8 mouse cellular contexts compared by ENCODE assay signal in the genomic region with DNA sequence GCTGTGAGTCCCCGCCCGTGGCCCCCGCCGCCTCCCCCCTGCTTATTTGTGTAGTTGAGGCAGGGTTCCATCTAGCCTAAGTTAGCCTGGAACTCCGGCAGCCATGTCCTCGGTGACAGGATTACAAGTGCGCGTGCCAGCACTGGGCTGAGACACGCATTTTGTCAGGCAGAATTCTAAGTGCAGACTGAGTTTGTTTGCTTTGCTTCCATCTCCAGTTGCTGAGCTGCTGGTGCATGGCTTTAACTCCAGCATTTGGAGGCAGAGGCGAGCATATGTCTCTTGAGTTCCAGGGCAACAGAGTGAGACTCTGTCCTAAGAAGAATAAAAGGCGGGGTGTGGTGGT. TPM values are rescaled to one million over a fixed set of nuclear protein-coding genes. Genes with fewer than 3 reads are reported as not detected.
DNase-seq lines count a peak whose midpoint lies in the region; ATAC-seq and TF ChIP-seq lines count a peak whose summit lies in the region.

No protein-coding gene starts in this region.

- peaks cover 2% of the 10 kb centered on the region for H3K4me1 ChIP-seq in bone marrow macrophage, adult 2 months (ENCODE audit: control insufficient read depth, insufficient read depth, low read length)
- peaks cover 24% of the 10 kb centered on the region for H3K4me1 ChIP-seq in hindbrain, embryonic 12.5 days
- peaks cover 21% of the 10 kb centered on the region for H3K4me1 ChIP-seq in midbrain, embryonic 13.5 days (replicated peaks)

- ATAC-seq in hindbrain, embryonic 12.5 days (ENCODE audit: low FRiP score): peak; percentile 12
- ATAC-seq in midbrain, embryonic 13.5 days: no peak

- TF ChIP-seq POLR2A in bone marrow macrophage, adult 2 months (IDR thresholded peaks at IDR 0.05; ENCODE audit: borderline replicate concordance, low read depth, low read length): no peak

- H3K27ac ChIP-seq in layer of hippocampus, adult 2 months: peak overlapping the region; percentile 93
- H3K27ac ChIP-seq in bone marrow macrophage, adult 2 months (ENCODE audit: insufficient read depth, low read depth, low read length): peak overlapping the region; percentile 73; the same call in 1 of the 2 replicates
- H3K27ac ChIP-seq in hindbrain, embryonic 12.5 days: peak overlapping the region; percentile 79
- peak overlapping the region; percentile 82 for H3K27ac ChIP-seq in midbrain, embryonic 13.5 days

- no peaks in the 10 kb centered on the region for H3K9me3 ChIP-seq in hindbrain, embryonic 12.5 days (replicated peaks)
- H3K9me3 ChIP-seq in midbrain, embryonic 13.5 days: no peaks in the 10 kb centered on the region

- 1% methylated on average over 11 of the region's 11 CpGs for WGBS in hindbrain, embryonic 12.5 days
- WGBS in midbrain, embryonic 13.5 days: 1% methylated on average over 11 of the region's 11 CpGs

- H3K36me3 ChIP-seq in hindbrain, embryonic 12.5 days: peaks cover 30% of the 10 kb centered on the region
- H3K36me3 ChIP-seq in midbrain, embryonic 13.5 days: peaks cover 28% of the 10 kb centered on the region

- peak overlapping the region; percentile 85 for H3K9ac ChIP-seq in hindbrain, embryonic 12.5 days
- peak overlapping the region; percentile 83 for H3K9ac ChIP-seq in midbrain, embryonic 13.5 days (replicated peaks)

- no peak for DNase-seq in layer of hippocampus, adult 2 months (ENCODE audit: low spot score in 2 of 2)
- DNase-seq in layer of hippocampus, adult 18-20 months (ENCODE audit: low spot score in 2 of 2): no peak
- DNase-seq in cerebellum, adult 9-10 months: no peak
- no peak for DNase-seq in B cell, adult 2 months
- DNase-seq in ovary, postnatal 36 days (ENCODE audit: low spot score): no peak

- H3K4me3 ChIP-seq in layer of hippocampus, adult 2 months: peak overlapping the region; percentile 74
- peak overlapping the region; percentile 83 for H3K4me3 ChIP-seq in bone marrow macrophage, adult 2 months (ENCODE audit: insufficient read depth, low read length)
- peak overlapping the region; percentile 77 for H3K4me3 ChIP-seq in hindbrain, embryonic 12.5 days
- H3K4me3 ChIP-seq in midbrain, embryonic 13.5 days (replicated peaks): peak overlapping the region; percentile 69

- H3K27me3 ChIP-seq in hindbrain, embryonic 12.5 days: no peaks in the 10 kb centered on the region
- no peaks in the 10 kb centered on the region for H3K27me3 ChIP-seq in midbrain, embryonic 13.5 days

- H3K4me2 ChIP-seq in hindbrain, embryonic 12.5 days (replicated peaks): peak overlapping the region; percentile 85
- peak overlapping the region; percentile 89 for H3K4me2 ChIP-seq in midbrain, embryonic 13.5 days (replicated peaks)

- no peak for TF ChIP-seq CTCF in layer of hippocampus, adult 2 months (conservative IDR thresholded peaks at IDR 0.05)
- no peak for TF ChIP-seq CTCF in bone marrow macrophage, adult 2 months (IDR thresholded peaks at IDR 0.05; ENCODE audit: low read depth, low read length)

RNA-seq across cellular contexts. Expression of a gene that starts 0.5 kb away (rescaled TPM):
- 10 to 100 TPM; 30.3 to 34.9 TPM for total RNA-seq in layer of hippocampus, adult 2 months (2021)
- total RNA-seq in layer of hippocampus, adult 18-20 months (2021): 10 to 100 TPM; 22.8 to 26.0 TPM
- 24.2 and 32.1 TPM in 2 replicates for polyA plus RNA-seq in bone marrow macrophage, adult 2 months (2012; ENCODE audit: insufficient read depth, insufficient read length, missing spikeins)
- 24.7 and 28.3 TPM in 2 replicates for polyA plus RNA-seq in hindbrain, embryonic 12.5 days (2016; fragmentation: Nextera tagmentation; extraction: Ambion mirVana)
- 20.2 and 26.9 TPM in 2 replicates for polyA plus RNA-seq in midbrain, embryonic 13.5 days (2015; fragmentation: Nextera tagmentation; extraction: Ambion mirVana)

RNA-seq across cellular contexts. Expression of a gene that starts 14.4 kb away (rescaled TPM):
- total RNA-seq in layer of hippocampus, adult 2 months (2021): 100 to 1,000 TPM; 345 to 350 TPM
- total RNA-seq in layer of hippocampus, adult 18-20 months (2021): 100 to 1,000 TPM; 356 to 365 TPM
- 568 and 618 TPM in 2 replicates for polyA plus RNA-seq in bone marrow macrophage, adult 2 months (2012; ENCODE audit: insufficient read depth, insufficient read length, missing spikeins)
- polyA plus RNA-seq in hindbrain, embryonic 12.5 days (2016; fragmentation: Nextera tagmentation; extraction: Ambion mirVana): 287 and 354 TPM in 2 replicates
- polyA plus RNA-seq in midbrain, embryonic 13.5 days (2015; fragmentation: Nextera tagmentation; extraction: Ambion mirVana): 382 and 387 TPM in 2 replicates

RNA-seq across cellular contexts. Expression of a gene that starts 36.8 kb away (rescaled TPM):
- total RNA-seq in layer of hippocampus, adult 2 months (2021): 1 to 10 TPM; 3.0 to 3.2 TPM
- total RNA-seq in layer of hippocampus, adult 18-20 months (2021): 1 to 10 TPM; 2.0 to 2.4 TPM
- not detected in 2 replicates for polyA plus RNA-seq in bone marrow macrophage, adult 2 months (2012; ENCODE audit: insufficient read depth, insufficient read length, missing spikeins)
- polyA plus RNA-seq in hindbrain, embryonic 12.5 days (2016; fragmentation: Nextera tagmentation; extraction: Ambion mirVana): 7.0 and 7.7 TPM in 2 replicates
- polyA plus RNA-seq in midbrain, embryonic 13.5 days (2015; fragmentation: Nextera tagmentation; extraction: Ambion mirVana): 1.9 and 2.9 TPM in 2 replicates

RNA-seq across cellular contexts. Expression of a gene that starts 51.2 kb away (rescaled TPM):
- total RNA-seq in layer of hippocampus, adult 2 months (2021): not detected
- total RNA-seq in layer of hippocampus, adult 18-20 months (2021): not detected
- not detected in 2 replicates for polyA plus RNA-seq in bone marrow macrophage, adult 2 months (2012; ENCODE audit: insufficient read depth, insufficient read length, missing spikeins)
- polyA plus RNA-seq in hindbrain, embryonic 12.5 days (2016; fragmentation: Nextera tagmentation; extraction: Ambion mirVana): 5.0 and 6.8 TPM in 2 replicates
- 1.7 and 2.6 TPM in 2 replicates for polyA plus RNA-seq in midbrain, embryonic 13.5 days (2015; fragmentation: Nextera tagmentation; extraction: Ambion mirVana)
